Mouse (Mus musculus) NIH3T3 (cell line): ENCODE data around the gene Hc.

Source experiments
- DNase-seq: peaks from one replicate; pipeline ENCODE4 v3.0.0-alpha.2; 2012; ENCODE audit warnings: low read depth

Hc gene

GRCm38 (mm10) chr2:35057243-35057642, 4.0 kb downstream of the Hc start:
- DNase-seq: no peak

- DNase-seq: peak; percentile 71
Measured at GRCm38 (mm10) chr2:35048851-35049250, 12.4 kb downstream of the Hc start.

- DNase-seq: peak; percentile 78
Measured at GRCm38 (mm10) chr2:35044956-35045355, 16.3 kb downstream of the Hc start.

- peak; percentile 11 for DNase-seq
Measured at GRCm38 (mm10) chr2:35038580-35039375, 22.5 kb downstream of the Hc start.

- peak; percentile 4 for DNase-seq
Measured at GRCm38 (mm10) chr2:35024646-35025154, 36.5 kb downstream of the Hc start.

GRCm38 (mm10) chr2:35021806-35022205, 39.4 kb downstream of the Hc start:
- DNase-seq: no peak

GRCm38 (mm10) chr2:35015861-35016260, 45.4 kb downstream of the Hc start:
- no peak for DNase-seq

GRCm38 (mm10) chr2:35011649-35012048, 49.6 kb downstream of the Hc start:
- no peak for DNase-seq

- DNase-seq: no peak
Measured at GRCm38 (mm10) chr2:34998956-34999355, 62.3 kb downstream of the Hc start.

- no peak for DNase-seq
Measured at GRCm38 (mm10) chr2:34996506-34996905, 64.7 kb downstream of the Hc start.

GRCm38 (mm10) chr2:34993696-34994356, 67.4 kb downstream of the Hc start:
- DNase-seq: no peak

GRCm38 (mm10) chr2:34992729-34993695, 68.2 kb downstream of the Hc start:
- DNase-seq: no peak

- DNase-seq: no peak
Measured at GRCm38 (mm10) chr2:34991966-34992365, 69.3 kb downstream of the Hc start.

GRCm38 (mm10) chr2:34989749-34990148, 71.5 kb downstream of the Hc start:
- no peak for DNase-seq

- no peak for DNase-seq
Measured at GRCm38 (mm10) chr2:34987595-34987994, 73.6 kb downstream of the Hc start.

- no peak for DNase-seq
Measured at GRCm38 (mm10) chr2:34984885-34985284, 76.4 kb downstream of the Hc start.

GRCm38 (mm10) chr2:34982906-34983698, 78.1 kb downstream of the Hc start:
- no peak for DNase-seq

- DNase-seq: no peak
Measured at GRCm38 (mm10) chr2:34982096-34982724, 79.0 kb downstream of the Hc start.

- DNase-seq: no peak
Measured at GRCm38 (mm10) chr2:34979459-34980011, 81.7 kb downstream of the Hc start.

GRCm38 (mm10) chr2:34978226-34978625, 83.0 kb downstream of the Hc start:
- no peak for DNase-seq
